Mouse (Mus musculus) Patski (cell line): ENCODE results near the gene Prkcsh. TPM values are rescaled to one million over a fixed set of nuclear protein-coding genes. Genes with fewer than 3 reads are reported as not detected.

Source experiments
- ATAC-seq: fragments of 100-300 bp; one replicate; pipeline ENCODE4 v1.8.0; 2021
- CTCF ChIA-PET: fragments of 350-600 bp; sonication (Branson Sonifier 250); formaldehyde crosslinking; loops from one replicate; lab custom pipeline; 2022; ENCODE audit warnings: inconsistent platforms; lab: Charles Lee
- POLR2A ChIA-PET: fragments of 350-600 bp; sonication (Branson Sonifier 250); formaldehyde crosslinking; loops from one replicate; lab custom pipeline; 2022; ENCODE audit warnings: antibody characterized with exemption, inconsistent platforms; lab: Charles Lee
- DNase-seq: peaks from one replicate; pipeline ENCODE4 v3.0.0-alpha.2; 2011; ENCODE audit warnings: low read depth, low spot score
- H3K27me3 ChIP-seq: fragments of 371-371 bp; one replicate; pipeline ENCODE4 v1.5.1; 2021
- CTCF ChIP-seq: fragments of 100-300 bp; IDR thresholded peaks from one replicate; pipeline ENCODE4 v1.5.1; 2021
- in situ Hi-C: fragments of 300-500 bp; cut with MboI; formaldehyde crosslinking; loops from 3 replicates; pipeline ENCODE4 v1.11.1; 2018; ENCODE audit warnings: low pct_unique_long_range_greater_than_20kb, mixed read lengths
- polyA plus RNA-seq: library from polyadenylated mRNA; unstranded; gene quantifications from one replicate; pipeline ENCODE4 v1.2.3, GENCODE M21; 2021

Gene Prkcsh
- polyA plus RNA-seq, result 276 TPM

GRCm38 (mm10) chr9:22002194-22003162 lies at the start of gene Prkcsh, which contains the start of gene Ccdc151:
TSS of gene Prkcsh (plus strand) at chr9:22002806.
TSS of gene Ccdc151 (minus strand) at chr9:22002634.
- in situ Hi-C loops, result no loop called here
- ATAC-seq, result peak; percentile 86
- POLR2A ChIA-PET, result interaction anchor here (0.7 to 1.5 kb wide), 3 partner anchors 14 to 51 kb away, joined by 3 to 4 read pairs (median 3); partner anchors contain the start of gene Rgl3
- CTCF ChIA-PET, result interaction anchor here (1.2 to 1.3 kb wide), 2 partner anchors 47 to 141 kb away, joined by 3 to 4 read pairs; partner anchors contain the start of gene Swsap1
- TF ChIP-seq CTCF, result no peak
- peak; percentile 99 for DNase-seq
- no peaks in the 10 kb centered on the region for H3K27me3 ChIP-seq

GRCm38 (mm10) chr9:21953600-21953999 lies 49.0 kb upstream of the Prkcsh start:
- no peak for ATAC-seq
- in situ Hi-C loops, result no loop called here
- ChIA-PET CTCF (no interaction called here), POLR2A (no interaction called here)
- no peaks in the 10 kb centered on the region for H3K27me3 ChIP-seq
- TF ChIP-seq CTCF, result no peak
- no peak for DNase-seq

GRCm38 (mm10) chr9:21954635-21955034 lies 48.0 kb upstream of the Prkcsh start:
- no peaks in the 10 kb centered on the region for H3K27me3 ChIP-seq
- ATAC-seq (no peak), DNase-seq (no peak)
- in situ Hi-C loops, result no loop called here
- POLR2A ChIA-PET, result no interaction called here
- no peak for TF ChIP-seq CTCF
- CTCF ChIA-PET, result interaction anchor here (1.4 kb wide), 1 partner anchor 44 kb away, joined by 3 read pairs; no protein-coding TSS in a partner anchor

GRCm38 (mm10) chr9:21955225-21955569 lies 47.4 kb upstream of the Prkcsh start:
- in situ Hi-C loops, result no loop called here
- ATAC-seq (peak; percentile 56), DNase-seq (no peak)
- POLR2A ChIA-PET, result no interaction called here
- no peaks in the 10 kb centered on the region for H3K27me3 ChIP-seq
- no peak for TF ChIP-seq CTCF
- CTCF ChIA-PET, result interaction anchor here (1.0 to 1.4 kb wide), 2 partner anchors 43 to 47 kb away, joined by 3 to 4 read pairs; partner anchors contain the start of gene Ccdc151

DNA sequence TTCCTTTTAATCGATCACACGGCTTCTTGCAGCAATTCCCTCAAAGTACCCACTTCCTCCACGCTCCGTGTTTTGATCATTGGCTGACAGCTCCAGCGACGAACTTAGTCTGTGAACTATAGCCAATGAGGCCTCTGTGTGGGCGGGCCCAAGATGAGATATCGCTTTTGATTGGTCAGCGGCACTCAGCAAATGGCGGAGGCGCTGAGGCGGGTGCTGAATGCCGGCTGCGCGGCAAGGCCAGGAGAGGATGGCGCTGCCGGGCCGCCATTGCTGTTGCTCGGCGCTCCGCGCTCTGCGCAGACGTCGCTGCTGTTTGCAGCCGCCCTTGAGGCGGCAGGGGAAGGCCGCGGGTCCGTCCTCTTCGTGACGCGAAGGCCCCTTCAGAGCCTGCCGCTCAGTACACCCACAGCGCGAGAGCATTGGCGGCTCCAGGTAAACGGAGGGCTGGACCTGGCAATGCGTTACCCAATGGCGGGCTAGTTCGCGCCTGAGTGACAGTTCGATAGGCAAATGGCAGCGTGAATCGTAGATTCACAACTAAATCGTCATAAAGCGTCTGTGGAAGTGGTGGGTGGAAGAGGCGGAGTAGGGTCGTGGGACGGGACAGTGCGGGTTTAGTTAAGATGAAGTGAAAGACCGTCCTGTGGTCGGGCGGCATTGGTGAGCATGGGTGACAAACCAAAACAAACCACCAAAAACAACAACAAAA lies 46.9 kb upstream of the Prkcsh start, which contains the start of gene Swsap1:
TSS of gene Swsap1 (plus strand) at position 186 of the 712 bp plus-strand sequence.
- TF ChIP-seq CTCF, result no peak
- in situ Hi-C loops, result no loop called here
- peak; percentile 89 for DNase-seq
- ATAC-seq, result peak; percentile 93
- POLR2A ChIA-PET, result interaction anchor here (1.5 kb wide), 1 partner anchor 30 kb away, joined by 3 read pairs; no protein-coding TSS in a partner anchor
- CTCF ChIA-PET, result interaction anchor here (1.0 to 1.4 kb wide), 2 partner anchors 42 to 46 kb away, joined by 3 to 4 read pairs; partner anchors contain the start of gene Ccdc151
- H3K27me3 ChIP-seq, result no peaks in the 10 kb centered on the region

- CTCF ChIA-PET, result no interaction called here
- in situ Hi-C loops, result no loop called here
- no peak for TF ChIP-seq CTCF
- no peaks in the 10 kb centered on the region for H3K27me3 ChIP-seq
- DNase-seq, result no peak
- POLR2A ChIA-PET, result interaction anchor here (0.5 kb wide), 1 partner anchor 83 kb away, joined by 3 read pairs; no protein-coding TSS in a partner anchor
- ATAC-seq, result no peak
Measured at GRCm38 (mm10) chr9:21958372-21958771, 44.2 kb upstream of the Prkcsh start.

- no peak for TF ChIP-seq CTCF
- no peak for DNase-seq
- ChIA-PET CTCF (no interaction called here), POLR2A (no interaction called here)
- no peaks in the 10 kb centered on the region for H3K27me3 ChIP-seq
- in situ Hi-C loops, result no loop called here
- ATAC-seq, result no peak
Measured at GRCm38 (mm10) chr9:21959244-21959643, 43.4 kb upstream of the Prkcsh start.

- POLR2A ChIA-PET, result no interaction called here
- DNase-seq (no peak), ATAC-seq (peak; percentile 22)
- CTCF ChIA-PET, result no interaction called here
- H3K27me3 ChIP-seq, result no peaks in the 10 kb centered on the region
- TF ChIP-seq CTCF, result no peak
- in situ Hi-C loops, result no loop called here
Measured at GRCm38 (mm10) chr9:21960135-21960534, 42.5 kb upstream of the Prkcsh start.

GRCm38 (mm10) chr9:21960558-21961208 lies 41.9 kb upstream of the Prkcsh start:
- DNase-seq (no peak), ATAC-seq (no peak)
- ChIA-PET CTCF (no interaction called here), POLR2A (no interaction called here)
- no peaks in the 10 kb centered on the region for H3K27me3 ChIP-seq
- no peak for TF ChIP-seq CTCF
- in situ Hi-C loops, result no loop called here
